Comparison of ENCODE assay signal across 12 mouse cellular contexts in genomic region chr10:25433524-25433923, GRCm38 (mm10).
DNase-seq lines count a peak whose midpoint lies in the region; ATAC-seq lines count a peak whose summit lies in the region.
"Had no signal": no experiment of that assay in that cellular context is flagged by ENCODE, and none has a peak within 500 bp of the region (broad histone marks: within the 10 kb centered on the region; RNA-seq: fewer than 3 reads in every experiment).

No protein-coding gene starts in this region.

- H3K9me3 ChIP-seq in heart, embryonic 10.5 days: no peaks in the 10 kb centered on the region
- no peaks in the 10 kb centered on the region for H3K9me3 ChIP-seq in lung, embryonic 16.5 days (ENCODE audit: control insufficient read depth, low read length)
- H3K9me3 ChIP-seq in embryonic facial prominence, embryonic 11.5 days (replicated peaks; ENCODE audit: control insufficient read depth, low read length): no peaks in the 10 kb centered on the region
- H3K9me3 ChIP-seq: liver, embryonic 13.5 days had no signal

- WGBS in heart, embryonic 10.5 days: 7% methylated on average over 3 of the region's 3 CpGs
- WGBS in lung, embryonic 16.5 days: 14% methylated on average over 3 of the region's 3 CpGs
- WGBS in embryonic facial prominence, embryonic 11.5 days: 14% methylated on average over 3 of the region's 3 CpGs

- peak overlapping the region; percentile 36; the same call in 1 of the 2 replicates for H3K4me3 ChIP-seq in heart, embryonic 10.5 days
- H3K4me3 ChIP-seq in lung, embryonic 16.5 days (ENCODE audit: low read length): no peak overlapping the region
- H3K4me3 ChIP-seq in embryonic facial prominence, embryonic 11.5 days (ENCODE audit: low read depth, low read length): no peak overlapping the region
- H3K4me3 ChIP-seq: erythroblast, embryonic 14.5 days; liver, embryonic 13.5 days had no signal

- peaks cover 60% of the 10 kb centered on the region for H3K4me1 ChIP-seq in heart, embryonic 10.5 days
- peaks cover 51% of the 10 kb centered on the region for H3K4me1 ChIP-seq in lung, embryonic 16.5 days (replicated peaks; ENCODE audit: control insufficient read depth, insufficient read depth, low read length)
- H3K4me1 ChIP-seq in embryonic facial prominence, embryonic 11.5 days (ENCODE audit: control insufficient read depth, insufficient read depth, low read length): peaks cover 2% of the 10 kb centered on the region; the same call in 1 of the 2 replicates

- no peak overlapping the region for H3K4me2 ChIP-seq in lung, embryonic 16.5 days (ENCODE audit: low read depth, low read length)
- no peak overlapping the region for H3K4me2 ChIP-seq in embryonic facial prominence, embryonic 11.5 days (ENCODE audit: low read depth, low read length)
- H3K4me2 ChIP-seq: liver, embryonic 13.5 days had no signal

- H3K36me3 ChIP-seq in heart, embryonic 10.5 days: no peaks in the 10 kb centered on the region
- no peaks in the 10 kb centered on the region for H3K36me3 ChIP-seq in lung, embryonic 16.5 days (ENCODE audit: control insufficient read depth, insufficient read depth, low read length)
- H3K36me3 ChIP-seq in embryonic facial prominence, embryonic 11.5 days (replicated peaks; ENCODE audit: control insufficient read depth, insufficient read depth, low read depth, low read length): no peaks in the 10 kb centered on the region
- H3K36me3 ChIP-seq: liver, embryonic 13.5 days had no signal

- H3K9ac ChIP-seq in lung, embryonic 16.5 days (ENCODE audit: low read length): no peak overlapping the region
- H3K9ac ChIP-seq in embryonic facial prominence, embryonic 11.5 days (replicated peaks; ENCODE audit: low read length): no peak overlapping the region
- H3K9ac ChIP-seq: liver, embryonic 13.5 days had no signal

- no peaks in the 10 kb centered on the region for H3K27me3 ChIP-seq in heart, embryonic 10.5 days (ENCODE audit: insufficient read depth, poor library complexity, severe bottlenecking)
- H3K27me3 ChIP-seq in lung, embryonic 16.5 days (ENCODE audit: control insufficient read depth, insufficient read depth, low read depth, low read length): no peaks in the 10 kb centered on the region
- H3K27me3 ChIP-seq in embryonic facial prominence, embryonic 11.5 days (ENCODE audit: control insufficient read depth, insufficient read depth, low read length): no peaks in the 10 kb centered on the region
- H3K27me3 ChIP-seq: liver, embryonic 13.5 days had no signal

- ATAC-seq in lung, embryonic 16.5 days (ENCODE audit: low read depth): no peak
- no peak for ATAC-seq in embryonic facial prominence, embryonic 11.5 days (replicated peaks; ENCODE audit: insufficient number of reproducible peaks, low FRiP score, low TSS enrichment, low read depth)
- ATAC-seq: inflammation-experienced regulatory T-cells, adult 6 months had no signal

- H3K27ac ChIP-seq in heart, embryonic 10.5 days: peak overlapping the region; percentile 78
- peak overlapping the region; percentile 40; the same call in 1 of the 2 replicates for H3K27ac ChIP-seq in lung, embryonic 16.5 days (ENCODE audit: low read length)
- H3K27ac ChIP-seq in embryonic facial prominence, embryonic 11.5 days (replicated peaks; ENCODE audit: low read depth, low read length): no peak overlapping the region
- H3K27ac ChIP-seq: liver, embryonic 13.5 days had no signal

- DNase-seq in heart, embryonic 10.5 days (ENCODE audit: low spot score): peak; percentile 76
- DNase-seq in heart, adult 18-20 months: no peak
- DNase-seq in lung, adult 18-20 months: no peak
- peak; percentile 54 for DNase-seq in embryonic facial prominence, embryonic 11.5 days (ENCODE audit: low spot score)
- peak; percentile 95 for DNase-seq in retina, adult 2 months (ENCODE audit: low read depth, low spot score)
- no peak for DNase-seq in left cerebral cortex, adult 18-20 months (ENCODE audit: low spot score in 2 of 2)
- DNase-seq in kidney, adult 9 months: no peak
- DNase-seq: liver, embryonic 13.5 days; right cerebral cortex, postnatal 25 days had no signal

Comparison
In these comparisons a context has a peak if more than half of its experiments do, and no peak if none do; other contexts are left out.
1. DNase-seq: peak in heart, embryonic 10.5 days (single experiment), embryonic facial prominence, embryonic 11.5 days (single experiment) and retina, adult 2 months (single experiment); none in heart, adult 18-20 months (0 of 2), lung, adult 18-20 months (0 of 2), left cerebral cortex, adult 18-20 months (0 of 2) and kidney, adult 9 months (single experiment).